Mouse (Mus musculus) 3T3-L1 (cell line): ENCODE results near the gene Ptprn2.

Experiments used
- DNase-seq: peaks from one replicate; pipeline ENCODE4 v3.0.0-alpha.2; 2015; ENCODE audit warnings: low read depth, low spot score

The Ptprn2 gene

GRCm38 (mm10) chr12:116642191-116642549 is 156.7 kb downstream of the Ptprn2 start:
- DNase-seq = no peak

DNA sequence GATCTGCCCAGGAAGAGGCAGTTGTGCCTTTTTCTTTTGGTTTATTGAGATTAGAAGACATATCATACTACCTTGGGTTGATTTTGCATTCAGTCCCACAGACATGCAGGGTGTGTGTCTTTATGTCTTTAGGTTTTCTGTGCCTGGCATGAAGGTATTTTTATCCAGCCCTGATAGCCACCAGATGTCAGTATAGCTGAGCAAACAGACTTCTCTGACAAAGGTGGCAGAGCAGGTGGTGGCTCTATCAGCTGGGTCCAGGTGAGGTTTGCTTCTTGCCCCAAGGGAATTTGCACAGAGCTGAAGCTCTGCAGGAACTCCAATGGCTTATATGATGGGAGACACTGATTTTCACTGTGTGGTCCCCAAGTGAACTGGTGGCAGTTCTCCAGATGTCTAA is 161.3 kb downstream of the Ptprn2 start:
- no peak for DNase-seq

DNA sequence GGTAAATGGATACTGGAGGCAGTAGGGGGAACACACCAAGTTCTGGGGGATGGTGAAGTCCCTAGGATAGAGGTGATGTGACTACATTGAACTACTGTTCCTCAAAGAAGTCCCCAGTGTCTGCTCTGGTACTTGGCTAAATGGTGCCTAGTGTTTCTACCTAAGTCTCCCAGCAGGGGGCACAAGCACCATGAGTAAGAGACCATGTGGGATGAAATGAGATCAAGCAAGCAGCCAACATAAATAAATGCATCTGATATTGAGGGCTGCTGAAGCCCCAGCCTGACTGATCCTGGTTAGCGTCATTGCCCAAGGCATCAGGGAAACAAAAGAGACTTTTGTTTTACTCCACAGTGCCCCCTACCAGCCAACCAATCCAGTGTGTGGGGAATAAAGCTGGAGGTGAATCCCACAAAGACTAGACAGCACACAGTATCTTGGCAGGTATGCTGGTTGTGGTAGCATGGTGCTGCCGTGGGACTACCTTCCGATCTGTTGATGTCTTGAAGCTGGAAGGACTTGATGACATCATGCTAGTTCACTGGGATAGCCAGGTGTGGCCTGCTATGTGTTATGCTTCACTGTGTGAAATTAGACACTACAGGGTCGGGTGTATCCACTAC is 163.2 kb downstream of the Ptprn2 start:
- peak; percentile 23 for DNase-seq

GRCm38 (mm10) chr12:116653684-116654083 is 168.2 kb downstream of the Ptprn2 start:
- DNase-seq = no peak

DNA sequence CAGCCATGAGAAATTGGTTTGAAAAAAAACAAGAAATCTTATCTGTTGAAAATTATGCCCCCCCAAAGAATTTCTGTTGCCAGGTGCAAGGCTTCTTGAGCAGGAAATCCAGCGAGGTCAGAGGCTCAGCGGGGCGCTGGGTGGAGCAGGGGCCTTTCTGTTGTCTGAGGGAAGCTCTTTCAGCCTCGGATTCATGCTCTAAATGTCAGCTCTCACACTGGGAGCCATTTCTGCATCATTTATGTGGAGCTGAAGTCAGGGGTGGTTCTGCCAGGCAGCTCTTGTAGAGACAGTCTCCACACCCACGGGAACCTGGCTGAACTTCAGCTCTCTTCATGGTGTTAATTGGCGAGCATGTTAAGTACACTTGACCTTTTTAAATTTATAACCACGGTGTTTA is 174.6 kb downstream of the Ptprn2 start:
- no peak for DNase-seq

GRCm38 (mm10) chr12:116661018-116661417 is 175.5 kb downstream of the Ptprn2 start:
- no peak for DNase-seq

- DNase-seq = no peak
Measured at GRCm38 (mm10) chr12:116677701-116678100, 192.2 kb downstream of the Ptprn2 start.

DNA sequence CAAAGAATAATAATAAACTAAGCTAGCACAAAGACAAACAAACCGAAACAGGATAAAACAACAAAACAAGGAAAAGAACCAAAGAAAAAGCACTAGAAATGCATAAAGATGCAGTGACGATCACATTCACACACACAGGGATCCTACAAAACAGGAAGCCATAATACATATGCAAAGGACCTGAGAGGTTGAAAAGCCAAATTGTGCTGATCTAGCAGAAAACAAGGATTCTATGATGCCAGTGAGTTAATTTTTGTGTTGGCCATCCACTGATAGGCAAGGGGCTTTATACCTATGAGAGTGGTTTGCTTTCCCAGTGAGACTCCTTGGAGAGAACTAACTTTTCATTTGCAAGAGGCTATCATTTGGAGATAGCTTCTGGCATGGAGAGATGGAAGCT is 204.3 kb downstream of the Ptprn2 start:
- DNase-seq = no peak

DNA sequence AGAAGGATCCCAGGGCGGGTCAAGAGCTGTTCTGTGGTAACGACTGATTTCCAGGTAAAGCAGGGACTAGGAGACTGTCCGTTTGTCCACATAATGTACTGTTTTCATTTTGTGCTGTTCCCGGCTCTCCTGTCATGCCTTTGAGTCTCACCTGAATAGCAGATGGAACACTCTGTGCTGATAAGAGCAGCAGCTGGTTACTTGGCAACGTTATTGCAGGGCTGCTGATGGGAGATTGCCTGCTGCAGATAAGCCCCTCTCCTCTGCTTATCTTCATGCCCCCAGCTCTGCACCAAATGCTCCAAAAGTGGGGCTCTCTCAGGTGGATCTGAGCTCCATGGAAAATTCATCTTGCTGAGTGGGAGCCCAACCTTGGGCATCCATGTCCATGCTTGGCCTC is 224.0 kb downstream of the Ptprn2 start:
- no peak for DNase-seq

DNA sequence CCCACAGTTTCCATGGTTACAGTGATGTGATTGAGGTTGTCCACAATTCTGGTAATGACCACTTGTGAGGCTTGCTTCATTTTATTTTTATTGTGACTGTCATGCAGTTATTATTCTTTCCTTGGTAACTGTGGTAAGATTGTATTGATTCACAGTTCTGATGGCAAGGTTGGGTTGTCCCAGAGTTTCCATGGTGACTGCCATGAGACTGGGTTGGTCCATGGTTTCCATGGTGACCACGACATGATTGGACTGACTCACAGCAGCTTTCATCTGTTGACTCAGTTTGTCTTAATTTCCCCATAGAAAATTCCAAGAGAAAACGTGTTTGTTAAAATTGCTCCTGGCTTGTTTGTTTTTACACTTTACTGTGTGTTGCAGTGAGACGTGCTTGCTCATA is 225.2 kb downstream of the Ptprn2 start:
- DNase-seq = no peak

GRCm38 (mm10) chr12:116711133-116711532 is 225.6 kb downstream of the Ptprn2 start:
- DNase-seq = no peak

GRCm38 (mm10) chr12:116713096-116713495 is 227.6 kb downstream of the Ptprn2 start:
- DNase-seq = no peak

DNA sequence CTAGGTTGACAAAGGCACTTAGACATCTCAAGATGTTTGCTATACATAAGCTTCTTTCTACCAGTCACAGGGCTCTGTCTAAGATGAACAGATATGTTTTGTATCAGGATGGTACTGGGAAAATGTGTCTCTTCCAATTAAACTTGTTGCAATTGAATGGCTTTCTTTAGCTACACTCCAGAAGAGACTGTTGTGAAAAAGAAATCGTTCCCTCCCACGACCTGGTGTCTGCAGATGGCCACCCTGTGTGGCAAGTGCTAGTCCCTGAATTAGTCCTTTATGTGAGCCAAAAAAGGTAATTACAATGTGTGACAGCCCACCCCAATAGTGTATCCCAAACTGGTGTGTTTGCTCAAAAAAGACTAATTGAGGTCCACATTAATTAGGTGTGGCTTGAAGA is 235.5 kb downstream of the Ptprn2 start:
- DNase-seq = no peak

DNA sequence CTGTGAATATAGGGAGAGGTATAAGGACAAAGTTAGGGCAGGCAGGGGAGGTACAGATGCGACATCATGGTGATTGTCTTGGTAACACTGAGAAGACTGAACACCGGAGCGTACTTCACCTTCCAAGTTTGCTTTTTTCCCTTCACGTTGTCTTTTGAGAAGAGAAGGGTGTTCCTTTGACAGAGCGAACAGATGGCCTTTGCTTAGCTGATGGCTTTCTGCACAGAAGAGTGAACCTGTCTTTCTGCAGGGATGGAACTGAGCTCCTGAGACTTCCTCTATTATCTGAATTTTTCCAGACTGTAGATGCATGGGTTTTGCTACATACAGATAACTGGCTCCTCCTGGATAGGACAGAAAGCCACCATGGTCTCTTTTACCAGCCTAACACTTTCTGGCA is 254.6 kb downstream of the Ptprn2 start:
- DNase-seq = no peak

- no peak for DNase-seq
Measured at GRCm38 (mm10) chr12:116741300-116741699, 255.8 kb downstream of the Ptprn2 start.

DNA sequence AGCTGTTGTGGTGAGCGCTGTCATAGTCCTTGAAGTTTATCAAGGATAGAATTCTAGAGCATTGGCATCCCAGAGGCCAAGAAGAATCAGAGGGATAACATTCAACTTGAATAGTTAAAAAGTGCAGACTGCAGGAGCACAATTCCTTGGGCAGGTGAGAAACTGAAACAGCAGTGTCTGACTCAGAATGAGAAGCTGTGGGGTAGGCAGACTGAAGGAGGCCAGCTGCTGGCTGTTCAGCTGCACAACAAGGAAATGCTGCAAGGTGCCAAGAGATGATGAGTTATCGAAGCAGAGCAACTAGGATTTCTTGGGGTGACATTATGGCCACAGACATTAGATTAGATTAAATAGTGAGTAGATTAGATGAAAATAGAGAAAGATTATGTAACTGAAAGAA is 260.9 kb downstream of the Ptprn2 start:
- no peak for DNase-seq

DNA sequence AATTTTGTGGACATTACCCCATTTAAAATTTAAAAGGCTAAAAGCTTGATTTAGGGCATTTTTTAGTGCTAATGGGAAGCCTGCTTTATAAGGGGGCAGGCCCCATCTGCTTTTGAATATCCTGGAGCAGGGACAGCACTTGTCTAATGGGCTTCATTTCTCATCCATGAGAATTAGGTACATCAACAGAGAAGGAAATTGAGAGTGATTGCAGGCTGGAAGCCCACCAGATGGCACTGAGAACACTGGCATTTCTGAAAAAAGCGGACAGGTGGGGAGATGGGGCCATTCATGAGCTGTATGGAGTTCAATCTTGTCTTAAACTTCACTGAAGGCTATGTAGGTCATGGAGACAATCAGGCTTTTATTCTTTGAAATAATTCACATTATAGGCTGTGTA is 267.3 kb downstream of the Ptprn2 start:
- DNase-seq = no peak

GRCm38 (mm10) chr12:116763961-116764360 is 278.4 kb downstream of the Ptprn2 start:
- no peak for DNase-seq

DNA sequence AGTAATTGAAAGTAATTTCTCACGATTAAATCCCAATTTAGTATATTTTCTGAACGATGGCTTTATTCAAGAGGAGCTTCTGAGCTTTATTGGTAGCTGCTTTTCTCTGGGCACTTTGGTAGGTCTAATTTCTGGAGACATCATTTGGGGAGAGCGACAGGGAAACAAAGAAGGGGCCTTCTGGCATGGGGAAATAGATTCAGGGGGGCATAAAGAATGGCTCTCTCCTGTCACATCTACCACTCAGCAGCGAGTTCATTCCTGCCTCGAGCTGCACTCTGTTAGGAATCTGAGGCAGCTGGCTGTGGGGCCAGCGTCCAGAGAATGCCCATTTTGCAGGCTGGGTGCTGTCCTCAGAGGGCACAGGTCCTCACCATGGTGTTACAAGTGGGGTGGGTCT is 285.4 kb downstream of the Ptprn2 start:
- no peak for DNase-seq

DNA sequence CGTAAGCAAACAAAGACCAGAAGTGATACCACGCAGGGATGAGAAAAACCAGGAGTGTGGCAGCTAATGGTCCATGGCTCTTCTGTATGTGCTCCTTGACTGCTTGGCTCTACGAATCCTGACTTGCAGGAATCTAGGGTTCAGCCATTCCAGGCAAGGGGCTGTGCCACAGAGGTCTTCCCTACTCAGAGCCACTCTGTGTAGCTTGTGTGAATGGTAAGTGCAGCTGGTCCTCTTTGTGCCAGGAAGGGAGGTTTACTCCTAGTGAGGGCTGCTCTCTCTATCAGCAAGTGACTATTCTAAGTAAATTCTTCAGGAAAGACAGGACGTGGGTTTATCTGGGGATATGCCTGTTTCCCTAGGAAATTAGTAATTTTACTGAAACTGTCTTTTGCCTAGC is 286.0 kb downstream of the Ptprn2 start:
- no peak for DNase-seq

DNA sequence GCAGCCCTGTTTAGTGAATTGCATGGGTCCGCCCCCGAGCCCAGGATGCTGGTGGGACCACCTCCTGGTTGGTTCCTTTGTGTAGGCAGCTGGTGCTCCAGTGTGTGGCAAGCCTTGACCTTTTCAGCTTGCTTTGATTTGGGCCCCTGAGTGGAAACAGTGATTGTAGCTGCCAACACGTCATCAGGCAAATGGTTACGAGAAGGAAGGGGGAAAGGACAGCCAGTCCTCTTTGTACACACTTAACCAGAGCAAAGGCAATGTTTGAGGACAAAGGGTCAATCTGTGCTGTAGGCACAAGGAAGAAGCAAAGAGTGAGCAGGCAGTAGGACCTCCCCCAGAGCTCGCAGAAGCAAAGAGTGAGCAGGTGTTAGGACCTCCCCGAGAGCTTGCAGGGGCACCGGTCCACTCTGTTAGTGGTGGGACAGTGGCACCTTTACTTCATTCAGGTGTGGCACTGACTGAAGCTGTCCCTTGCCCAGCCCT is 286.6 kb downstream of the Ptprn2 start:
- no peak for DNase-seq

- no peak for DNase-seq
Measured at GRCm38 (mm10) chr12:116773344-116773743, 287.8 kb downstream of the Ptprn2 start.

DNA sequence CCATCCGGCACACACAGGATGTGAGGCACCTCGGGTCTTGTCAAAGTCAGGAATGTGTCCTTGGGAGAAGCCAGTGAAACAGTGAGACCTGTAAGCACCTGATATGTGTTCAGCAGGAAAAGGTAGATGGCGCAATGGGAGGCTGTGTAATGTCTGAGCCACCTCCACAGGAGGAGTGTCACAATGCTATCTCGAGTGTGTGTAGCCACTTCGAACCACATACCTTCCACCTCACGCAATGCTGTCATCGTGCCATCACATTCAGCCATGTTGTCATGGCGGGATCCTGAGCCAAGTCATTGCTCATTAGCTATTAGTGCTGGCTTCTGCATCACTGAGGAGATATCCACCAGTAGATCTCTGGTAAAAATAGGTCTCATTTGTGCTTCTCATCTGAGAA is 290.9 kb downstream of the Ptprn2 start:
- no peak for DNase-seq
